Mouse (Mus musculus) limb, embryonic 10.5 days (tissue): Measurements from ENCODE around the gene Col11a2. TPM values are rescaled to one million over a fixed set of nuclear protein-coding genes. Genes with fewer than 3 reads are reported as not detected.

Experiments used
- DNase-seq: peaks from one replicate; pipeline ENCODE4 v3.0.0-alpha.2; 2017; ENCODE audit warnings: low spot score
- H3K27ac ChIP-seq: fragments of 300-500 bp; sonication (generic); 2 replicates; pipeline ENCODE4 v1.5.1; 2016; ENCODE audit warnings: mild to moderate bottlenecking
- H3K27me3 ChIP-seq: fragments of 300-500 bp; sonication (generic); 2 replicates; pipeline ENCODE4 v1.6.1; 2016; ENCODE audit warnings: low read depth, mild to moderate bottlenecking; ENCODE audit not compliant: poor library complexity, severe bottlenecking
- H3K36me3 ChIP-seq: fragments of 300-500 bp; sonication (generic); 2 replicates; pipeline ENCODE4 v1.6.1; 2016; ENCODE audit warnings: mild to moderate bottlenecking, moderate library complexity
- H3K4me1 ChIP-seq: fragments of 300-500 bp; sonication (generic); 2 replicates; pipeline ENCODE4 v1.6.1; 2016
- H3K4me3 ChIP-seq: fragments of 300-500 bp; sonication (generic); 2 replicates; pipeline ENCODE4 v1.5.1; 2016; ENCODE audit warnings: mild to moderate bottlenecking, moderate library complexity
- H3K9me3 ChIP-seq: fragments of 300-500 bp; sonication (generic); replicated peaks from 2 replicates; pipeline ENCODE4 v1.6.1; 2016; ENCODE audit warnings: mild to moderate bottlenecking
- WGBS: fragments of 180-500 bp; shearing (Covaris S2); methylation state at CpG from one replicate; pipeline ENCODE4 v1.1.7; 2016; 5-methylcytosine and 5-hydroxymethylcytosine counted together
- polyA plus RNA-seq: library from polyadenylated mRNA; unstranded; fragments of >200 nt; fragmentation: Nextera tagmentation; extraction: Ambion mirVana; gene quantifications from 2 replicates; pipeline ENCODE4 v1.2.1, GENCODE M21; 2016

The Col11a2 gene
- polyA plus RNA-seq, 1 experiment from 2014 or later = 2.5 TPM

- Histone ChIP-seq H3K9me3 (no peaks in the 10 kb centered on the region), H3K4me3 (no peak overlapping the region), H3K36me3 (no peaks in the 10 kb centered on the region), H3K27ac (no peak overlapping the region), H3K4me1 (peaks cover 7% of the 10 kb centered on the region), H3K27me3 (peaks cover 15% of the 10 kb centered on the region; the same call in 1 of the 2 replicates)
- no peak for DNase-seq
- 69% methylated on average over 2 of the region's 2 CpGs for WGBS
Observed at GRCm38 (mm10) chr17:34087386-34087785, 48.1 kb downstream of the Col11a2 start.

- Histone ChIP-seq H3K27ac (no peak overlapping the region), H3K9me3 (no peaks in the 10 kb centered on the region), H3K4me3 (no peak overlapping the region), H3K36me3 (no peaks in the 10 kb centered on the region), H3K4me1 (peaks cover 13% of the 10 kb centered on the region), H3K27me3 (peaks cover 14% of the 10 kb centered on the region; the same call in 1 of the 2 replicates)
- DNase-seq = no peak
- 91% methylated on average over 11 of the region's 11 CpGs for WGBS
Observed at GRCm38 (mm10) chr17:34088124-34088523, 48.9 kb downstream of the Col11a2 start.

- H3K9me3 ChIP-seq = no peaks in the 10 kb centered on the region
- WGBS = 61% methylated on average over 7 of the region's 7 CpGs
- H3K4me3 ChIP-seq = no peak overlapping the region
- no peak overlapping the region for H3K27ac ChIP-seq
- H3K36me3 ChIP-seq = no peaks in the 10 kb centered on the region
- H3K4me1 ChIP-seq = peaks cover 25% of the 10 kb centered on the region
- H3K27me3 ChIP-seq = no peaks in the 10 kb centered on the region
- no peak for DNase-seq
Observed at GRCm38 (mm10) chr17:34090923-34091322, 51.7 kb downstream of the Col11a2 start.

- H3K27me3 ChIP-seq = no peaks in the 10 kb centered on the region
- H3K9me3 ChIP-seq = no peaks in the 10 kb centered on the region
- H3K4me3 ChIP-seq = no peak within 1 kb of the TSS
- WGBS = 31% methylated on average over 11 of the region's 11 CpGs
- peaks cover 25% of the 10 kb centered on the region for H3K4me1 ChIP-seq
- no peaks in the 10 kb centered on the region for H3K36me3 ChIP-seq
- H3K27ac ChIP-seq = 0 out of 2 replicates have a peak within 1 kb of the TSS, but pooled peaks have one; percentile 12
- no peak for DNase-seq
Observed at GRCm38 (mm10) chr17:34092197-34092875, 53.1 kb downstream of the Col11a2 start, which contains the start of gene H2-Oa. Gene H2-Oa (plus strand): TSS chr17:34092340.

- Histone ChIP-seq H3K27ac (peak overlapping the region; percentile 57; the same call in 1 of the 2 replicates), H3K4me3 (0 out of 2 replicates have a peak overlapping the region, but pooled peaks have one; percentile 27)
Observed at GRCm38 (mm10) chr17:34093199-34093874, 54.1 kb downstream of the Col11a2 start.

GRCm38 (mm10) chr17:34094283-34095035 is 55.2 kb downstream of the Col11a2 start:
- 84% methylated on average over 27 of the region's 27 CpGs for WGBS
- no peaks in the 10 kb centered on the region for H3K9me3 ChIP-seq
- no peaks in the 10 kb centered on the region for H3K27me3 ChIP-seq
- DNase-seq = no peak
- H3K27ac ChIP-seq = no peak overlapping the region
- H3K36me3 ChIP-seq = no peaks in the 10 kb centered on the region
- no peak overlapping the region for H3K4me3 ChIP-seq
- peaks cover 25% of the 10 kb centered on the region for H3K4me1 ChIP-seq

More at GRCm38 (mm10) chr17:34093199-34093874, 54.1 kb downstream of the Col11a2 start:
- Histone ChIP-seq H3K9me3 (no peaks in the 10 kb centered on the region), H3K36me3 (no peaks in the 10 kb centered on the region), H3K27me3 (no peaks in the 10 kb centered on the region), H3K4me1 (peaks cover 25% of the 10 kb centered on the region)
- peak; percentile 87 for DNase-seq
- WGBS = 29% methylated on average over 7 of the region's 7 CpGs

GRCm38 (mm10) chr17:34096497-34097010 is 57.3 kb downstream of the Col11a2 start:
- DNase-seq = no peak
- H3K36me3 ChIP-seq = no peaks in the 10 kb centered on the region
- H3K4me3 ChIP-seq = no peak overlapping the region
- peaks cover 28% of the 10 kb centered on the region for H3K4me1 ChIP-seq
- H3K27ac ChIP-seq = no peak overlapping the region
- WGBS = 83% methylated on average over 3 of the region's 3 CpGs
- peaks cover 10% of the 10 kb centered on the region; the same call in 1 of the 2 replicates for H3K27me3 ChIP-seq
- H3K9me3 ChIP-seq = no peaks in the 10 kb centered on the region

GRCm38 (mm10) chr17:34097272-34097671 is 58.0 kb downstream of the Col11a2 start:
- Histone ChIP-seq H3K36me3 (no peaks in the 10 kb centered on the region), H3K4me3 (no peak overlapping the region), H3K4me1 (peaks cover 28% of the 10 kb centered on the region), H3K27me3 (peaks cover 10% of the 10 kb centered on the region; the same call in 1 of the 2 replicates), H3K9me3 (no peaks in the 10 kb centered on the region), H3K27ac (no peak overlapping the region)
- no peak for DNase-seq
- 75% methylated on average over 5 of the region's 5 CpGs for WGBS

GRCm38 (mm10) chr17:34098709-34099479 is 59.7 kb downstream of the Col11a2 start:
- Histone ChIP-seq H3K36me3 (no peaks in the 10 kb centered on the region), H3K27ac (no peak overlapping the region)
- WGBS = 55% methylated on average over 10 of the region's 10 CpGs

GRCm38 (mm10) chr17:34099531-34099930 is 60.3 kb downstream of the Col11a2 start:
- Histone ChIP-seq H3K36me3 (no peaks in the 10 kb centered on the region), H3K27me3 (peaks cover 10% of the 10 kb centered on the region; the same call in 1 of the 2 replicates), H3K9me3 (no peaks in the 10 kb centered on the region), H3K27ac (no peak overlapping the region), H3K4me3 (no peak overlapping the region), H3K4me1 (0 out of 2 replicates have a peak, but pooled peaks cover 6% of the 10 kb centered on the region)
- 71% methylated on average over 5 of the region's 5 CpGs for whole genome bisulfite sequencing
- no peak for DNase-seq

More at GRCm38 (mm10) chr17:34098709-34099479, 59.7 kb downstream of the Col11a2 start:
- peaks cover 10% of the 10 kb centered on the region; the same call in 1 of the 2 replicates for H3K27me3 ChIP-seq
- DNase-seq = no peak
- no peaks in the 10 kb centered on the region for H3K9me3 ChIP-seq
- peaks cover 12% of the 10 kb centered on the region for H3K4me1 ChIP-seq
- no peak overlapping the region for H3K4me3 ChIP-seq

- Histone ChIP-seq H3K4me1 (0 out of 2 replicates have a peak, but pooled peaks cover 6% of the 10 kb centered on the region), H3K27me3 (peaks cover 10% of the 10 kb centered on the region; the same call in 1 of the 2 replicates), H3K27ac (no peak overlapping the region), H3K4me3 (peak overlapping the region; percentile 33; the same call in 1 of the 2 replicates), H3K9me3 (no peaks in the 10 kb centered on the region), H3K36me3 (no peaks in the 10 kb centered on the region)
- no peak for DNase-seq
- WGBS = 29% methylated on average over 5 of the region's 5 CpGs
Observed at GRCm38 (mm10) chr17:34101185-34101584, 61.9 kb downstream of the Col11a2 start.
